Mouse (Mus musculus) frontal cortex, postnatal 14 days (tissue): ENCODE measurements around the gene Pdcd4.
"Not testable (repeated sequence)": the region's sequence is repeated elsewhere in the genome, so short reads cannot be mapped to it uniquely, and the experiment has no call there.

Source experiments
- DNase-seq, 2 experiments: peaks; one replicate each; pipeline ENCODE4 v3.0.0; 2022; ENCODE audit warnings: low spot score in 2 of 2

Gene Pdcd4

DNA sequence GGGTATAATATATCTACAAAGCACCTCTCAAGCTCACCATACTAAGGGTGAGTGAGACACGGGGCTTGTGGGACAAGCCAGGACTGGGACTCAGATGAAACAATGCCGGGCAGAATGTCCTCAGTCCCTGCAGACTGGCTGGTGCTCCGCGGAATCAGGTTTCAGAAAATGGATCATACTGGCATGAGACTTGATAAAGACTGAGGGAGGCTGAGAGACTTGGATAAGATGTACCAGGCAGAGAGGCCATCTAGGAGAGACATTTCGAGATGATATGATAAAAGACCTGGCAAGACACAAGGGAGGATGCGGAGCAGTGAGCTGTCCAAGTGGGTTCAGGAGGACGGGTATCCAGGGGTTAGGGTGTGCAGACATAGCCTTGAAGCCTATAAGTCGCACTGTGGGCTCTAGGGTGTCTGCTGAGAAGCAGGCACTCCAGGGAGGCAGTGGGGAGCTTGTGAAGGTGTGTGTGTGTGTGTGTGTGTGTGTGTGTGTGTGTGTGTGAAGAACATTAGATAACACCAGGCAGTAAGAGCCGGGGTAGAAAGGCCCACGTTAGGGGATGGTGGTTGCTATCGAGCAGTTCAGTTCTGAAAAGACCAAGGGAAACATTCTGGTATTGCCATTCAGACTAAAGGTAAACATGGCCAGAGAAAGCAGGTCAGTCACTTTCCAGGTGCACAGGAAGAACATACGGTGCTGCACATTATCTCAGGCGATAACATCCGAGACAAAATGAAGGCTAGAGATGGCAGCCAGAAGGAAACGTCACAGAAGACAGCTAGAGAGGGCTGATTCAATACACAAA, 10.1 kb downstream of the Pdcd4 start:
- DNase-seq = no peak

DNA sequence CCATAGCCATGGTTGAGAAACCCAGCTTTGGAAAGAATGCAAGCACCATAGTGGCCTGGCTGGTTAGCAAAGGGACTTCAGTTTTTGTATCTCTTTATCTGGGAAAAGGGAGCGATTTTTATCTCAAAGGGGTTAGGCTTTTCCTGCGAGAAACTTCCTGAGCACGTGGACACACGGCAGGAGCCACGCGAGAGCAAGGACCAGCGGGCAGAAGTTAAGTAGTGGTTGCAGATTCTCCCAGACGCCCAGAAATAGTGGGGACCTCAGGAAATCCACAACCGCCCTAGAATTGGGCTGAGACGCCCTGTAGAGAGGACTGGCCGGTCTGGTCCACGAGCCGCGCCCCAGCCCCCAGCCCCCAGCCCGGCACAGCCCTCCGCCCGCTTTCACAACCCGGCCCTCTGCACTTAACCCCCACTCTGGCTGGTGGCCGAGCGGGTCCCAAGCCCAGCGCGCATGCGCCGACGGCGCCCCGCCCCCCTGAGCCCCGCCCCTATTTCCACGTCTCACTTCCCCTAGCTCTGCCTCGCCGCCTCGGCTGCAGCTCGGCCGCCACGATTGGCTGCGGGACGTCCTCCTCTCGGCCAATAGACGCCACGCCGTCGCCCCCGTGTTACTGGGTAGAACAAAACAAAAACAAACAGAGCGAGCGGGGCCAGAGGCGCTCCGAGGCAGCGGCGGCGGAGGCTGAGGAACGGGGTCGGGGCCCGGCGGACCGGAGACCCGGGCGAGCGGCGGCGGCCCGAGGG, 10.9 kb downstream of the Pdcd4 start:
- DNase-seq = peak; percentile 94 to 95

DNA sequence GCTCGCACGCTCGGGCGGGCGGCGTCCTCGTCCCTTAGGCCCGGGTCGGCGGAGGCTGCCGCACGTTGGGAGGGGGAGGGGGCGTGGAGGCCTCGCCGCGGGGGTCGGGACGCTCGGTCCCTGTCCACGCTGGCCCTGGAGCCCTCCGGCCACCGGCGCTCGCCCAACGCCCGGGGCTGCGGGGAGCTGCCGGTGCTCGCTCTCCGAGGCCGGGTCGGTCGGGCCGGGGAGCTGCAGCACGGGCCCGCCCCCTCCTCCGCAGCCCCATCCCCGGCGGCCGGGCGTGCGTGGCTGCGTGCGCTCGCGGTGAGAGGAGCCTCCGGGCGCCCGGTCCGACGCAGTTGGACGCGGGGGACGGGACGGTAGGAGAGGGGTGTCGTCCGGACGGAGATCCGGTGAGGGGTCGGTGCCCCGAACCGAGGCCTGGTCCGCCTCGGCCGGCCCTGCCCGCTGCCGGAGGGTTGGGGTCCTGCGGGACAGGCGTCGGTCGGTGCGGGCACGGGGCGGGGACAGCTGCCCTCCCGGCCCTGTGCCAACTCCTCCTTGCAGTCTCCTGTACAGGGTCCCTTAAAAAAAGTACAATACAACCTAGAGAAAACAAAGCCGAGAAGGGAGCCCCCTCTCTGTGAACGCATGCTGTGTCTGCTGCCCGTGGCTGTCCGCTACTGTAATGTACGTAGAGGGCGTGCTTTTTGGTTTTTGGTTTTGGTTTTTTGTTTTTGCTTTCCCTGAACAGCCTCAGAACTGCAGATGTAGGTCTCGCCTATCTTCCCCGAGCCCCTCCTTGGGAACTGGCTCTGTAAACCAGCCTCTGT, 11.7 kb downstream of the Pdcd4 start:
- peak; percentile 41 to 50 for DNase-seq

DNA sequence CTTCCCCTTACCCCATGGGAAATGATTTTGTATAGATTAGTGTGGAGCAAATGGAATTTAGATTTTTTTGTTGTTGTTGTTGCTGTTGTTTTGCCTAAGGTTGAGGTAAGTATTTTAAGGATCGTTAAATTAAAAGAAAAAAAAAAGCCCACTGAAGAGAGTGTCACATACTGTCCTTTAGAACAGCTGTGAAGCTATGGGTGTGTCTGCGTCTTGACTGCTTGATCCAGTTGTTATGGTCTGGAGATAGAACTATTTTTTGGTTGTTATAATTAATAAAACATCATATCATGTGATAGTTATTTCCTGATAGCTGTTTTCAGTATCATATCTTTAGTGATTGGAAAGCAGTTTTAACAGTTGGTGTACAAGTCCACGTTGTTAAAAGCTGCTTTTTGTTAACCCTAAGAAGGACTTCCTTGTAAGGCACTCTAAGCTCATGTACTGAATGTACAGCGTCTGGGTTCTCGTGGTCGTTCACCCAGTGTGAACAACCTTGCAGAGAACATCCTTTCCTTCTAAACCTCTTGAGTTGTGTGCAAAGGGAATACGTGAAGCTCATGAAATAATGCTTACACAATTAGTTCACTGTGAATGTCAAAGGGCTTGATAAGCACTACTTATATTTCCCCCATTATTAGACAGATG, 12.9 kb downstream of the Pdcd4 start:
- no peak for DNase-seq

DNA sequence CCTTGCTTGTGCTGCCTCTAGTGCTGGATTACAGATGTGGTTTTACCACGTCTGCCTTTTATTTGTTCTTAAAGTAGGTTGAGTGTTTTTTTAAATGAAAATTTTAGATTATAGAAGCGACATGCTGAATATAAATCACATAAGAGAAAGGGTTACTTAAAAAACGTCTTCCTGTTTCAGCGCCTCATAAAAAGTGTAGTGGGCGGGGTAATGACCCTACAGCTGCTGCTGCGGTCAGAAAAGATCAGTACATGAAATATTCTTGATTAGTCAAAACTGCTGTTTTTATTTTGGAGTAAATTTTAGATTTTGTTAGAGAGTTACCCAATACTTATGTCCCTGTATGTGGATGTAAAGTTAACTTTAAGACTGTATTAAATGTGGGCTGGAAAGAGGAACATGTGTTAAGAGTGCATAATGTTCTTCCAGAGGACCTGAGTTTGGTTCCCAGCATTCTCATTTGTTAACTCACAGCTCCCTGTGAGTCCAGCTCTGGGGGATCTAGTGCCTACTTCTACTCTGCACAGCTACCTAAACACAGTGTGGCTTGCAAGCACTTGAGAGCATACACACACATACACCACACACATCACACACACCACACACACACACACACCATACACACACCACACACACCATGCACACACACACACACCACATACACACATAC, 14.1 kb downstream of the Pdcd4 start:
- DNase-seq = no peak

DNA sequence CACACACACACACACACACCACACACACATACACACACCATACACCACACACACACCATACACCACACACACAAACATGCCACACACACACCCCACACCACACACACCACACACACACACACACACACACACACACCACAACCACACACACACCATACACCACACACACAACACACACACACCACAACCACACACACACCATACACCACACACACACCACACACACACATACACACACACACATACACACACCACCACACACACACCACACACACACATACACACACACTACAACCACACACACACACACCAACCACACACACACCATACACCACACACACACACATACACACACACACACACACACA, 14.7 kb downstream of the Pdcd4 start:
- DNase-seq = not testable (repeated sequence)

DNA sequence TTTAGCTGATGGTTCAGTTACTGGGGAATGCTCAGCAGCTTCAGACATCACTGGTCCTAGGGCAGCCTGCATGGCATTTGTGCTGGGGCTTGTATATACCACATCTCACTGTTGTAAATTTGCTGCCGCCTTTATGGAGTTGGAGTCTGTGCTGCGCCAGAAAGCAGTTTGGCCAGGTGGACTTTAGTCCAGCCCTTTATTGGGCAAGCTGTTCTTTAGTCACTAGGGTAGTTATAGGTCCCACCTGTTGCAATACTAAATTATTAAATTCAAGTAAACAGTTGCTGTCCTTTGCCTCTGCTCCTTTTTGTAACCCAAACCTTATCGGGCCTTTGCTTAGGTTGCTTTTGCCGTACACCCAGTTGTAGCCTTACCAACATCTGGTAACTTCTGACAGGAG, 22.9 kb downstream of the Pdcd4 start:
- no peak for DNase-seq

DNA sequence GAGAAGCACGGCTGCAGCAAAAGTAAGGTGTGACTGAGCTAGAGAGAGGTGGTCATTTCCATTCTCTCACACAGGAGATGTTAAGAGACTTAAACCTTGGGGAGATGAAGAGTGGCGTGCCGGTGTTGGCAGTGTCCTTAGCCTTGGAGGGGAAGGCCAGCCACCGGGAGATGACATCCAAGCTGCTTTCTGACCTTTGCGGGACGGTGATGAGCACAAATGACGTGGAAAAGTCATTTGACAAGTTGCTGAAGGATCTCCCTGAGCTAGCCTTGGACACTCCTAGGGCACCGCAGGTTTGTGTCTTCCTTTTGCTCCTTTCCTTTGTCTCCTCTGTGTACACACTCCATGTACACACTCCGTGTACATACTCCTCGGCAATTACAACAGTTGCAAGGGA, 27.5 kb downstream of the Pdcd4 start:
- no peak for DNase-seq

DNA sequence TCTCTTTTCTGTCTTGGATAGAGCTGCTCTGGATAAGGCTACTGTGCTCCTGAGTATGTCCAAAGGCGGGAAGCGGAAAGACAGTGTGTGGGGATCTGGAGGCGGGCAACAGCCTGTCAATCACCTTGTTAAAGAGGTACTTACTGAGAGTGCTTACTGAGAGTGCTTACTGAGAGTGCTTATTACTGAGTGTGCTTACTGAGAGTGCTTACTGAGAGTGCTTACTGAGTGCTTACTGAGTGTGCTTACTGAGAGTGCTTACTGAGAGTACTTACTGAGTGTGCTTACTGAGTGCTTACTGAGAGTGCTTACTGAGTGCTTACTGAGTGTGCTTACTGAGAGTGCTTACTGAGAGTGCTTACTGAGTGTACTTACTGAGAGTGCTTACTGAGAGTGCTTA, 30.0 kb downstream of the Pdcd4 start:
- not testable (repeated sequence) for DNase-seq

DNA sequence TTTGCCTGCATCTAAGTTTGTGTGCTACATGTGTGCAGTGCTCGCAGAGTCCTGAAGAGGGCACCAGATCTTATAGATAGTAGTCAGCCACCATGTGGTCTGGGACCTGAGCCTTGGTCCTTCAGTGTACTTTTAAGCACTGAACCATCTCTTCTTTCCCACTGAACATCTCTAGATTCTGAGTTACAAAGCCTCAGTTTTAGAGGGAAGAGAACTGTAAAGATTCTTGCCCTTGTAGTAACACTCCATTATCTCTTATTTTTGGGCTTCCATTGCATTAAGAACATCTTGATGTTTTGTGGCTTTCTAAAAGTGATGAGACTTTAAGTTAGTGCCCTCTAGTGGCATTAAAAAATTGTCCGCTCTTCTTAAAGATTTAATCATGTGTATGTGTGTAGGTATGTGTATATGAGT, 33.3 kb downstream of the Pdcd4 start:
- DNase-seq = no peak

DNA sequence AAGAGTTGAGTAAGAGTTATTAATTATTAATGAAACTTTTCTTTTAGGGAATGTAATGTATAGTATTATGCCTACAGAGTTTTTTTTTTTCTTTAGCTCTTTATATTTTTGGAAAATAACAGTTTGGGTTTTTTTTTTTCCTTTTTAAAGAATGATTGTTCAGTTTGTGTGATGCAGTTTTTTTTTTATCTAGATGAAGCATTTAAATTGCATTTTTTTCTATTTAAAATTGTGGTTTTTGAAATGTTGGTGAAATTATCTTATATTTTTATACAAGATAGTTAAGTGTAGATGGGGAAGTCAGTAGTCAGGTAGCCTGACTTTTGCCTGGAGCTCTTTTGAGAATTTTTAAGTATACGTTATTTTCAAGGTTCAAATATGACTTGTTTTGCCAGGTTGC, 34.7 kb downstream of the Pdcd4 start:
- DNase-seq = no peak

DNA sequence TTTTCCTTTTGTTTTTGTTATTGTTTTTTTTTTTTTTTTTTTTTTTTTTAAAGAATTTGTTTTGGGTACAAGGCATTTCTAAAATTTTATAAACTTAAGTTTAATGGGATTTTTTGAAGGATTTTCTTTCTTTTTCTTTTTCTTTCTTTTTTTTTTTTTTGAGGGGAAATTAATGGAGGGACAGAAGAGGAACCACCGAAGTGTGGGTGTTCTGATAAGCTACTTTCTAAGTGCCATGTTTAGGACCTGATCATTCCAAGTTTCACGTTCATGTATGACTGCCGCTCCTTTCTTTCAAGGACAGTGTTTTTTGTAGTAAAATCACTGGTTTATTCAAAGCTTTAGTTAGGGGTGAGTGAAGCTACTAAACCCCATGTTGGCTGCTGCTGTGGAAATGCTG, 37.2 kb downstream of the Pdcd4 start:
- DNase-seq = no peak

DNA sequence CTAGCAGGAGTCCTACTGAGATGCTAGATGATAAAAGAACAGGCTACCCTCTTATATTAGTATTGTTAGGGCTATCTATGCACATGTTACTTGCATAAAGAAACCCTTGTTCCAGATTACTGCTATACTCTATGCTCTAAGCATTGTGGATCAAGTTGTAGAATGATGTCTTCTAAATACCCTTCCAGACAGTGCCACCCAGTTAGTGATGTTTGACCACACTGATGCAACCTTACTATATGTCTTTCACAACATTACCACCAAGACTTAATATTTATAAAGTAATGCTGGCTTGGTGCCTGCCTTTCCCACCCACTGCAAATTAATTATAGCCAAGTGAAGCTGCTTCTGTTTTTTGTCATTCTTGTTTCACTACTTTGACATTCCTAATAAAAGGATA, 41.0 kb downstream of the Pdcd4 start:
- DNase-seq = no peak

DNA sequence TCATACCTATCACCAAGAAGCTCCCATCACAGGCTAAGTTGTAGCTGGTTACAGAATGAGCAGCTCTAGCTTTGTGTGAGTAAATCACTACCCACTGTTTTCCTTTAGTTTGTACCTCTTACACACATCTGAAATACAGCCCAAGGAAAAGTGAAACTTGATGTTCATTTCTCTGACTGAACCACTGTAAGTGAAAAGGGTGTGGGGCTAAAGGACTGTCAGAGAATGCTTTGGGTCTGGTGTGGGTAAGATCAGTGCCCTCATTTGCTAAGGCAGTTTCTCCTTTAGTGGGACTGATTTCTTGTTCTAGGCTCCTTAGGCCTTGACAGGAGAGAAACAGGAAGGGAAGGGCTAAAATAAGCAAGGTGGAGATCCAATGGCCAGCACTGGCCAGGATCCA, 42.0 kb downstream of the Pdcd4 start:
- DNase-seq = no peak

DNA sequence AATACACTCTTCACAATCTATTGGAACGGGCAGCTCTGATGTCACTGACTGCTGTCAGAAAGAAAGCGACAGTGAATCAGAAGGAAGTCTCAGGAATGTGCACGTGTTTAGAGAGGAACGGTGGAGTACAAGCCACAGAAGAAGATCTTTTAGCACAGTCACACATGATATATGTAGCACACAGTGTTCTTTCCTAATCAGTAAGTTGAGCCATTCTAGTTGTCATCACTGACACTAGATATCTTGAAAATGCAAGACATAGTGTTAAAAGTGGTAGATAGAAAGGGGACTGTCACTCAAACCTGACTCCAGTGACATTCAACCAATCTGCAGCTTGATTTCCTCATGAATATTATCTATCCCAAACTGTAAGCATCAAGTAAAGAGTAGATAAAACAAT, 47.4 kb downstream of the Pdcd4 start:
- no peak for DNase-seq

DNA sequence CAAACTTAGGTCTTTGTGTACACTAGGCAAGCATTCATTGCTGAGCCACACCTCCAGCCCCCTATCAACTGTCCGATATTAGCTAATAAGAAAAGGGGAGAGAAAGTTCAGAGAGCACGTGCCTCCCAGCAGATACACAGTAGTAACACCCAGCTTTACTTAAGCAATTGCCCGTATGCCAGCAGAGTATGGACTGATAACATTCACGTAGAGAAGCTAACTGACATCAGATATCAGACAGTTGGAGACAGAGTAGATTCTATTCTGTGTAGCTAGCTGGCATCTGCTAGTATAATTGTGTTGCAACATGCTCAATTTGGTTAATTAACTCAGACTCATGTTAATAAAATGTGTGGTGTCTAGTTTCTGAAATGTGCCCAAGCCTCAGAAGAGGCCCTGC, 49.1 kb downstream of the Pdcd4 start:
- DNase-seq = no peak

DNA sequence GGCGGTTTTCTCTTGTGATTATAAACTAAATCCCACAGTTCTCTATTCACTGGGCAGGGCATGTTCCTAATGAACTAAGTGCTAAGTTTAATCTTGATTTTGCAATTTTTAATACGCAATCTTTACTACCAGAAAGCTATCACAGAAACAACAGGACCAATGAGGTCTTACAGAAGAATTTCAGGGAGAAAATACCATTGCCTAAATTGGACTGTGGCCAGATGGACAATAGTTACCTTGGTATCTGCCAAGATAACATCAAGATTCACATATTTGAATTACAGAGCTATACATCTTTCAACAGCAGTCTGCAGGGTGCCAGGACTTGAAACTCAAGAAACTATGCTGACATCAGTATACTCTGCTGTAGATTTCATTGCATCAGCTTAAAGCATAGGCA, 50.3 kb downstream of the Pdcd4 start:
- DNase-seq = no peak

DNA sequence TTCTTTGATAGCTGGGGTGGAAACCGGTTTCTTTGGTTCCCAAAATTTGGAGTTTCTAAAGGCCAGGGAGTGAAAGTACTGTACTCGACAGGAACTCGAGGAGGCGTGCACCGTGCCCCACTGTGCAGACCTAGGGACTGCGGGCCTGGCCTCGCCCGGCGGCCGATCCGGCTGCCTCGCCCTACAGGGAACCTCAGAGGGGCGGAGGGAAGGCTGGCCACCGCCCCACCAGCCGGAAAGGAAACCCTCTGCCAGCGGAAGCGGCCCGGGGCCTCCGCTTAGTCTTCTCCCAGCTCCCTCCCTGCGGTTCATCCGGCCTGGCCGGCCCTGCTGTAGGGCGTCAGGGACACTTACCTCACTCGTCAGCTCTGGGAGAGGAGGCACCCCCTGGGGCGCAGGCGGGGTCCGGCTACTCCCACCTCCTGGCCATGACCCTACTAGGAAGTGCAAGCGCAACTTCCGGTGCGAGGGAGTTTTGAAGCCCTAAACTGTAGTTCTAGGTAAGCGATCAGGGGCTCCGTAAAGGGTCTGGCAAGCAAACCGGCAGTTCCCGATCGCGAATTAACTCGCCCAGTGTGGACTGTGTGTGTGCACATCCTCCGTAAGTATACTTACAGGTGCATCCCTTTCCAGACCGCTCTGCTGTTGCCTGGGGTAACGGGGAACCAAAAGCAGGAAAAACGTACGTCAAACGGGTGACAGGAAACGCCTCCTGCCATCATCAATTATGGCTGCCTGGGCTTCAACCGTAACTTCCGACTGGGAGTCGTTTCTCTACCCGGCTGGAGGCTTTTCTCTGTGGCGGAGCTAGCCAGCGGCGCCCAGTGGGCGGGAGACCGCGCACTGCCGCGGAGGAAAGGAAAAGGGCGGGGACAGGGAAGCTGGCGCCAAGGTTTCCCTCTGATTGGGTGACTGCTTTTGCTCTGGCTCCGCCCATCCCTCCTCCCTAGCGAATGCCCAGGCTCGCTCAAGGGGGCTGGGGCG, 52.1 kb downstream of the Pdcd4 start, which contains the start of the genes Shoc2 and Bbip1:
Shoc2 (plus strand) TSS at position 505 of the 984 bp plus-strand sequence.
Bbip1 (minus strand) TSS at position 826 of the 984 bp plus-strand sequence.
- DNase-seq = peak; percentile 96 to 99

DNA sequence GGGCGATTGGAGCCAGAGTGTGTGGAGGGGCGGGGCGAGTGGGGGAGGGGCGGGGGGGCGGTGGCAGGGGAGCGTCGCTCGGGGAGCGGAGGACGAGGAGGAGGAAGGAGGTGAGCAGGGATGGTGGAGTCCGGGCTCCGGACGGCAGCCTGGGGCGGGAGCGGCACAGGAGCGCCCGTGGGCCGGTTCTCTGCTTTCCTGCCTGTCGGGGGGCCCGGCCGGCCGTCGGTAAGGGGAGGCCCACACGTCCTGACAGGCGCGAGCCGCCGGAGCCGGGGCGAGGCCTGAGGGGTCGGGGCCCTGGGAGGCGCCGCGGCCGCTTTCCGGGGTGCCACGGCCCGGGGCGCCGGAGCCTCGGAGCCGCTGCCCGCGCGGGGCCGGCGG, 52.7 kb downstream of the Pdcd4 start:
- no peak for DNase-seq
